Mouse (Mus musculus) heart, adult 2 months (tissue): ENCODE measurements around the gene Tut1. TPM values are rescaled to one million over a fixed set of nuclear protein-coding genes. Genes with fewer than 3 reads are reported as not detected.

ENCODE experiments used
- DNase-seq, 2 experiments: peaks; one replicate each; pipeline ENCODE4 v3.0.0; 2021
- H3K27ac ChIP-seq: fragments of 200-600 bp; 2 replicates; pipeline ENCODE4 v1.8.1; 2022
- H3K27me3 ChIP-seq: fragments of 200-500 bp; 2 replicates; pipeline ENCODE4 v1.6.1; 2012; ENCODE audit warnings: mild to moderate bottlenecking, low read length, inconsistent platforms, mixed read lengths; ENCODE audit not compliant: control insufficient read depth, insufficient read depth
- H3K36me3 ChIP-seq: fragments of 200-500 bp; 2 replicates; pipeline ENCODE4 v1.6.1; 2012; ENCODE audit warnings: low read length, inconsistent platforms; ENCODE audit not compliant: control insufficient read depth, insufficient read depth
- H3K4me1 ChIP-seq: fragments of 200-500 bp; 2 replicates; pipeline ENCODE4 v1.6.1; 2011; ENCODE audit warnings: low read length; ENCODE audit not compliant: control insufficient read depth, insufficient read depth
- H3K4me3 ChIP-seq: fragments of 200-600 bp; 2 replicates; pipeline ENCODE4 v1.8.1; 2022
- H3K79me2 ChIP-seq: fragments of 200-500 bp; replicated peaks from 2 replicates; pipeline ENCODE4 v1.6.1; 2012; ENCODE audit warnings: mild to moderate bottlenecking, inconsistent platforms, low read length, moderate library complexity, mixed read lengths; ENCODE audit not compliant: control insufficient read depth, insufficient read depth
- H3K9ac ChIP-seq: fragments of 200-500 bp; 2 replicates; pipeline ENCODE4 v1.6.1; 2012; ENCODE audit warnings: low read depth, mild to moderate bottlenecking, control low read depth, inconsistent platforms, low read length, mixed read lengths
- CTCF ChIP-seq: fragments of 200-600 bp; IDR thresholded peaks from 2 replicates; pipeline ENCODE4 v1.8.1; 2022; ENCODE audit warnings: antibody characterized with exemption, mild to moderate bottlenecking, moderate library complexity
- EP300 ChIP-seq: fragments of 200-500 bp; IDR thresholded peaks from 2 replicates; pipeline ENCODE4 v1.6.1; 2011; ENCODE audit warnings: low read depth, low read length, control low read depth; ENCODE audit not compliant: insufficient read depth
- POLR2A ChIP-seq: fragments of 200-500 bp; IDR thresholded peaks from 2 replicates; pipeline ENCODE4 v1.6.1; 2011; ENCODE audit warnings: mild to moderate bottlenecking, low read depth, low read length, control low read depth; ENCODE audit not compliant: insufficient read depth
- WGBS: fragments of 180-500 bp; shearing (Covaris S2); methylation state at CpG from one replicate; pipeline ENCODE4 v1.1.7; 2018; 5-methylcytosine and 5-hydroxymethylcytosine counted together
- intact Hi-C: fragments of 180-260 bp; cut with DNase I; formaldehyde crosslinking; loops from one replicate; pipeline ENCODE4 v1.15.1; 2025
- polyA plus RNA-seq: library from polyadenylated mRNA; depleted of rRNA; stranded (reverse); fragments of >200 nt; gene quantifications from 2 replicates; pipeline ENCODE4 v1.2.3, GENCODE M21; 2012
- total RNA-seq, 2 experiments: library from RNA; stranded (reverse); gene quantifications; 2 replicates each; pipeline ENCODE4 v1.2.3; 2021

Gene Tut1
- total and polyA plus RNA-seq, 3 experiments, result 7.2 to 9.4 (median 8.5) TPM

GRCm38 (mm10) chr19:8980771-8981170 is 27.1 kb downstream of the Tut1 start:
- H3K36me3 ChIP-seq, result peaks cover 15% of the 10 kb centered on the region

GRCm38 (mm10) chr19:8981450-8982168 is 28.0 kb downstream of the Tut1 start:
- H3K4me3 ChIP-seq, result no peak overlapping the region
- no peak overlapping the region for H3K9ac ChIP-seq
- 0 out of 2 replicates have a peak, but pooled peaks have one; percentile 19 for TF ChIP-seq EP300
- no peak for TF ChIP-seq POLR2A
- TF ChIP-seq CTCF, result no peak
- peak overlapping the region; percentile 20; the same call in 1 of the 2 replicates for H3K27ac ChIP-seq
- DNase-seq, result no peak
- WGBS, result 48% methylated on average over 2 of the region's 2 CpGs
- peaks cover 30% of the 10 kb centered on the region for H3K4me1 ChIP-seq
- no peaks in the 10 kb centered on the region for H3K27me3 ChIP-seq
- peaks cover 11% of the 10 kb centered on the region for H3K36me3 ChIP-seq
- no peaks in the 10 kb centered on the region for H3K79me2 ChIP-seq
- intact Hi-C loops, result no loop called here

More at GRCm38 (mm10) chr19:8980771-8981170, 27.1 kb downstream of the Tut1 start:
- H3K27ac ChIP-seq, result no peak overlapping the region; the same call in 1 of the 2 replicates
- H3K79me2 ChIP-seq, result no peaks in the 10 kb centered on the region
- H3K4me3 ChIP-seq, result no peak overlapping the region
- H3K4me1 ChIP-seq, result peaks cover 32% of the 10 kb centered on the region
- WGBS, result 47% methylated on average over 5 of the region's 5 CpGs
- H3K27me3 ChIP-seq, result no peaks in the 10 kb centered on the region
- intact Hi-C loops, result no loop called here
- peak in 1 of 2 experiments; percentile 60 for DNase-seq
- H3K9ac ChIP-seq, result no peak overlapping the region
- TF ChIP-seq EP300 (no peak), CTCF (no peak), POLR2A (no peak)

DNA sequence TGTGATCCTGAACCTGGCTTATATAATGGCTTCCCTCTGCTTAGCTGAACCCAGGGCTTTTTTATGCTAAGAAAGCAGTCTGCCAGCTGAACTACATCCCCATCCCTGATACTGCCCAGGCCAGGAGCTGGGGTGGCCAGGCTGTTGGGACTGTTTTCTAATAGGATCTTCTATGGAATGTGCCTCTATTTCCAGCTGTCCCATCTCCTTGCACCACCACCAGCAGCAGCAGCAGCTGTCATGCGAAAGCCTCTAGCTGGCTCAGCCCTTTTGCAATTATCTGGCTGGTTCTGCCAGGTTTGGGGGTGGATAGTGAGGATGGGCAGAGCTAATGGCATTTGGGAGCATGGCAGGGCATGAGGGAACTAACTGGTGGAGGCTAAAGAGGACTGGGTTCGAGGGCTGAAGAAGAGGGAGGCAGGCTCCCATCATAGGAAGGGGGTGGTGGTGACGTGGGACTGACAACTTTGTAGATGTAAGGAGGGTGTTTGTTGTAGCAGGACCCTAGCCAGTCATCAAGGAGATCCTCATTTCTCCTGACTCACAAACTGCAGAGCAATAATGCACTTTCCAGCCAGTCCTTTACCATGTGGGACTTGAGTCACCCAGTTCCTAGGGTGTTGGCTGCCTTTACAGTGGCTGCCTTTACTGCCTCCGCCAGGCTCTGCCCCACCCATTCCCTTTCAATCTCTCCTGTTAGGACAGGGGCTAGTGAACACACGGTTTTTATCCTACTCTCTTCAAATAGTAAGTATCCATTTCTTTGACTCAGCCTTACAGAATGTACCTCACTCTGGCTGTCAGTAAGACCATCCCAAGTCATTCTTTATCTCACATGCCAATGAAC is 28.9 kb downstream of the Tut1 start:
- Histone ChIP-seq H3K4me3 (no peak overlapping the region), H3K27ac (peak overlapping the region; percentile 48), H3K79me2 (no peaks in the 10 kb centered on the region), H3K4me1 (peaks cover 30% of the 10 kb centered on the region), H3K36me3 (peaks cover 6% of the 10 kb centered on the region), H3K27me3 (no peaks in the 10 kb centered on the region), H3K9ac (no peak overlapping the region)
- no peak for DNase-seq
- TF ChIP-seq POLR2A (no peak), EP300 (no peak), CTCF (no peak)
- intact Hi-C loops, result no loop called here
- WGBS, result 39% methylated on average over 5 of the region's 5 CpGs

DNA sequence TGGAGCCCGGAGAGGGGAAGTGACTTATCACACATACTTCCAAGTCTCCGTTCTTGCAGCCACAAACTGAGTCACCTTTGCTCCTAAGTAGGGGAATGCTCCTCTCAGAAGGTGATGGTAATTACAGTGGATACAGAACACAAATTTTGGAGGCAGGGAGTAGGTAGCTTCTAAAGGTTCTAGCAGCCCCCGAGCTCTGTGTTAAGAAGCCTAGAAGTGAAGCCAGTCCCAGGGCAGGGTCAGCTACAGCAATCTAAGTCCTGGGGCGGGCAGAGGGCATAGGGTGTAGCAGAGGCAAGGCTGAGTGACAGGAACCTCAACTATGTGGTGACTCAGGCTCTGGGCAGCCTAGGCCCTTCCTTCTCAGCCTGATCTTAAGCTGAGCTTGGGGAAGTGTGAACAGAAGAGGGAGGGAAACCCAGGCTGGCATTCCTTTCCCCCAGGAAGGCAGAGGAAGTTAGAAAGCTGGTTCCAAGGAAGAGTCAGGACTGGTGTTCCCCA is 29.6 kb downstream of the Tut1 start:
- Histone ChIP-seq H3K4me1 (peaks cover 34% of the 10 kb centered on the region), H3K36me3 (peaks cover 6% of the 10 kb centered on the region), H3K27me3 (no peaks in the 10 kb centered on the region), H3K27ac (peak overlapping the region; percentile 48; the same call in 1 of the 2 replicates), H3K79me2 (no peaks in the 10 kb centered on the region), H3K9ac (peak overlapping the region; percentile 3; the same call in 1 of the 2 replicates), H3K4me3 (no peak overlapping the region)
- 23% methylated on average over 4 of the region's 4 CpGs for WGBS
- TF ChIP-seq CTCF, result no peak
- 0 out of 2 replicates have a peak, but pooled peaks have one; percentile 20 for TF ChIP-seq POLR2A
- TF ChIP-seq EP300, result 0 out of 2 replicates have a peak, but pooled peaks have one; percentile 20
- peak in 1 of 2 experiments; percentile 65 for DNase-seq
- intact Hi-C loops, result no loop called here

DNA sequence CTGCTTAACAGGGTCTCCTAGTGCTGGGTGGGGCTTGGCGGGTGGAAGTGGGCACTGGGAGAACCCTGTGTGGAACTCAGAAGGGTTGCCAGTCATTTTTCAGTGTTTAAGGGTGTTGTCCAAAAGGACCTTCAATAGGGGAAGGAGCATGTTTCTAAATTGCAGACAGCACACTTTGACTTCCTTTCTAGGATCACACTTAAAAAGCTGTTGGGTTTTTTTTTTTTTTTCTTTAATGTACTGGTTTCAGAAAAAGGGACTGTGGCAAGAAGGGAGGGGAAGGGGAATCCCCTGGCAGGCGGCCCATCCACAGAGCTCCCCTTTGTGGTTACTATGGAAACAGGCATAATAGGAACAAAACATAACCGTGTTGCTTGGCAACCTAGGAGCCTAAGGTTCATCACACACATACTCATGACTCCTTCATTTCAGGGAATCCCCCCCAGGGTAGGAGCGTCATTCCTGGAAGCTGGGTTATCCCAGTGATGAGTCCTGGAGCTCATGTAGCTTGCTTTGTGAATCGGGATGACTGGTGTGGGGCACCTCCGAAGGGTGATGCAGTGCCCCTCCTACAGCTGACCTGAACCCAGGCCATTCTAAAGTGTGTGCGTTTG is 30.7 kb downstream of the Tut1 start:
- 0 out of 2 replicates have a peak, but pooled peaks have one; percentile 14 for TF ChIP-seq EP300
- no peak for TF ChIP-seq POLR2A
- Histone ChIP-seq H3K36me3 (peaks cover 1% of the 10 kb centered on the region), H3K9ac (no peak overlapping the region), H3K27ac (peak overlapping the region; percentile 48; the same call in 1 of the 2 replicates), H3K27me3 (no peaks in the 10 kb centered on the region), H3K4me1 (peaks cover 39% of the 10 kb centered on the region), H3K4me3 (no peak overlapping the region), H3K79me2 (no peaks in the 10 kb centered on the region)
- intact Hi-C loops, result no loop called here
- DNase-seq, result peak; percentile 71 to 83
- 20% methylated on average over 7 of the region's 7 CpGs for WGBS
